Mouse (Mus musculus): ENCODE measurements around the gene Stat6. TPM values are rescaled to one million over a fixed set of nuclear protein-coding genes. Genes with fewer than 3 reads are reported as not detected.

Stat6 gene
- 130 TPM for polyA plus RNA-seq (2015; fragmentation: Illumina TruSeq; extraction: RNeasy Lipid Tissue Mini Kit (QIAGEN cat#74804); ENCODE audit: insufficient read depth, low replicate concordance)

GRCm38 (mm10) chr10:127642772-127643552 is at the start of gene Stat6:
Gene Stat6, plus strand, starts transcription at chr10:127642986.

GRCm38 (mm10) chr10:127620406-127621190 is 22.2 kb upstream of the Stat6 start, which contains the start of gene Lrp1:
Gene Lrp1, minus strand, starts transcription at chr10:127621148.

GRCm38 (mm10) chr10:127666501-127667268 is 23.9 kb downstream of the Stat6 start, which contains the start of gene Nemp1:
Gene Nemp1, plus strand, starts transcription at chr10:127666901.

GRCm38 (mm10) chr10:127668093-127669050 is 25.6 kb downstream of the Stat6 start, which contains the start of gene Nab2:
Gene Nab2, minus strand, starts transcription at chr10:127668568.

GRCm38 (mm10) chr10:127704766-127705220 is 62.0 kb downstream of the Stat6 start, which contains the start of gene Myo1a:
Gene Myo1a, plus strand, starts transcription at chr10:127705170.

Other genes with a start within 250 kb of the Stat6 start
- 3.6 TPM for gene Stac3, start 141.3 kb upstream of the Stat6 start, polyA plus RNA-seq (2015; fragmentation: Illumina TruSeq; extraction: RNeasy Lipid Tissue Mini Kit (QIAGEN cat#74804); ENCODE audit: insufficient read depth, low replicate concordance)
- 1.8 TPM for gene Ndufa4l2, start 128.0 kb upstream of the Stat6 start, polyA plus RNA-seq (2015; fragmentation: Illumina TruSeq; extraction: RNeasy Lipid Tissue Mini Kit (QIAGEN cat#74804); ENCODE audit: insufficient read depth, low replicate concordance)
- 27.0 TPM for gene Shmt2, start 120.5 kb upstream of the Stat6 start, polyA plus RNA-seq (2015; fragmentation: Illumina TruSeq; extraction: RNeasy Lipid Tissue Mini Kit (QIAGEN cat#74804); ENCODE audit: insufficient read depth, low replicate concordance)
- gene Nxph4, start 108.4 kb upstream of the Stat6 start, polyA plus RNA-seq (2015; fragmentation: Illumina TruSeq; extraction: RNeasy Lipid Tissue Mini Kit (QIAGEN cat#74804); ENCODE audit: insufficient read depth, low replicate concordance): not detected
- 26.0 TPM for gene Lrp1, start 21.8 kb upstream of the Stat6 start, polyA plus RNA-seq (2015; fragmentation: Illumina TruSeq; extraction: RNeasy Lipid Tissue Mini Kit (QIAGEN cat#74804); ENCODE audit: insufficient read depth, low replicate concordance)
- 17.1 TPM for gene Nemp1, start 23.9 kb downstream of the Stat6 start, polyA plus RNA-seq (2015; fragmentation: Illumina TruSeq; extraction: RNeasy Lipid Tissue Mini Kit (QIAGEN cat#74804); ENCODE audit: insufficient read depth, low replicate concordance)
- 10.6 TPM for gene Nab2, start 25.6 kb downstream of the Stat6 start, polyA plus RNA-seq (2015; fragmentation: Illumina TruSeq; extraction: RNeasy Lipid Tissue Mini Kit (QIAGEN cat#74804); ENCODE audit: insufficient read depth, low replicate concordance)
- 0.35 TPM for gene Myo1a, start 62.2 kb downstream of the Stat6 start, polyA plus RNA-seq (2015; fragmentation: Illumina TruSeq; extraction: RNeasy Lipid Tissue Mini Kit (QIAGEN cat#74804); ENCODE audit: insufficient read depth, low replicate concordance)
- 0.41 TPM for gene Tac2, start 81.5 kb downstream of the Stat6 start, polyA plus RNA-seq (2015; fragmentation: Illumina TruSeq; extraction: RNeasy Lipid Tissue Mini Kit (QIAGEN cat#74804); ENCODE audit: insufficient read depth, low replicate concordance)
- gene Zbtb39, start 96.6 kb downstream of the Stat6 start, polyA plus RNA-seq (2015; fragmentation: Illumina TruSeq; extraction: RNeasy Lipid Tissue Mini Kit (QIAGEN cat#74804); ENCODE audit: insufficient read depth, low replicate concordance): 7.9 TPM
- gene Gpr182, start 108.7 kb downstream of the Stat6 start, polyA plus RNA-seq (2015; fragmentation: Illumina TruSeq; extraction: RNeasy Lipid Tissue Mini Kit (QIAGEN cat#74804); ENCODE audit: insufficient read depth, low replicate concordance): 9.3 TPM
- gene Rdh1, start 116.7 kb downstream of the Stat6 start, polyA plus RNA-seq (2015; fragmentation: Illumina TruSeq; extraction: RNeasy Lipid Tissue Mini Kit (QIAGEN cat#74804); ENCODE audit: insufficient read depth, low replicate concordance): 1.1 TPM
- gene Rdh16f1, start 116.8 kb downstream of the Stat6 start, polyA plus RNA-seq (2015; fragmentation: Illumina TruSeq; extraction: RNeasy Lipid Tissue Mini Kit (QIAGEN cat#74804); ENCODE audit: insufficient read depth, low replicate concordance): 1.9 TPM
- not detected for gene Rdh9, start 133.4 kb downstream of the Stat6 start, polyA plus RNA-seq (2015; fragmentation: Illumina TruSeq; extraction: RNeasy Lipid Tissue Mini Kit (QIAGEN cat#74804); ENCODE audit: insufficient read depth, low replicate concordance)
- not detected for gene Rdh16, start 158.2 kb downstream of the Stat6 start, polyA plus RNA-seq (2015; fragmentation: Illumina TruSeq; extraction: RNeasy Lipid Tissue Mini Kit (QIAGEN cat#74804); ENCODE audit: insufficient read depth, low replicate concordance)
- not detected for gene Rdh19, start 206.9 kb downstream of the Stat6 start, polyA plus RNA-seq (2015; fragmentation: Illumina TruSeq; extraction: RNeasy Lipid Tissue Mini Kit (QIAGEN cat#74804); ENCODE audit: insufficient read depth, low replicate concordance)
- not detected for gene Rdh16f2, start 223.5 kb downstream of the Stat6 start, polyA plus RNA-seq (2015; fragmentation: Illumina TruSeq; extraction: RNeasy Lipid Tissue Mini Kit (QIAGEN cat#74804); ENCODE audit: insufficient read depth, low replicate concordance)
- not detected for gene Rdh7, start 245.8 kb downstream of the Stat6 start, polyA plus RNA-seq (2015; fragmentation: Illumina TruSeq; extraction: RNeasy Lipid Tissue Mini Kit (QIAGEN cat#74804); ENCODE audit: insufficient read depth, low replicate concordance)

Measured in spleen, adult 10 weeks (tissue).